Comparison of ENCODE assay signal across 22 mouse cellular contexts in genomic region chr11:17288884-17289283, GRCm38 (mm10). TPM values are rescaled to one million over a fixed set of nuclear protein-coding genes. Genes with fewer than 3 reads are reported as not detected.
DNase-seq lines count a peak whose midpoint lies in the region; ATAC-seq lines count a peak whose summit lies in the region.
"Had no signal": no experiment of that assay in that cellular context is flagged by ENCODE, and none has a peak within 500 bp of the region (broad histone marks: within the 10 kb centered on the region; RNA-seq: fewer than 3 reads in every experiment).

No protein-coding gene starts in this region.

- H3K4me2 ChIP-seq in liver, embryonic 13.5 days: no peak overlapping the region
- H3K4me2 ChIP-seq in liver, embryonic 11.5 days: no peak overlapping the region
- no peak overlapping the region for H3K4me2 ChIP-seq in liver, embryonic 16.5 days (ENCODE audit: low read depth, low read length)
- no peak overlapping the region for H3K4me2 ChIP-seq in kidney, embryonic 16.5 days (replicated peaks; ENCODE audit: low read depth, low read length)
- H3K4me2 ChIP-seq: embryonic facial prominence, embryonic 13.5 days; embryonic facial prominence, embryonic 15.5 days; forebrain, embryonic 12.5 days had no signal

- 0 out of 2 replicates have a peak, but pooled peaks cover 4% of the 10 kb centered on the region for H3K4me1 ChIP-seq in liver, embryonic 13.5 days (replicated peaks)
- no peaks in the 10 kb centered on the region for H3K4me1 ChIP-seq in liver, embryonic 11.5 days (replicated peaks; ENCODE audit: control insufficient read depth, insufficient read depth, low read length)
- no peaks in the 10 kb centered on the region for H3K4me1 ChIP-seq in liver, embryonic 16.5 days (ENCODE audit: control insufficient read depth, low read depth, low read length)
- H3K4me1 ChIP-seq in kidney, embryonic 16.5 days (ENCODE audit: insufficient read depth, low read length): no peaks in the 10 kb centered on the region
- H3K4me1 ChIP-seq: embryonic facial prominence, embryonic 13.5 days; embryonic facial prominence, embryonic 15.5 days; forebrain, embryonic 10.5 days; forebrain, embryonic 12.5 days had no signal

- H3K27me3 ChIP-seq in liver, embryonic 13.5 days: no peaks in the 10 kb centered on the region
- H3K27me3 ChIP-seq in liver, embryonic 11.5 days (replicated peaks; ENCODE audit: control insufficient read depth, insufficient read depth, low read length): no peaks in the 10 kb centered on the region
- no peaks in the 10 kb centered on the region for H3K27me3 ChIP-seq in liver, embryonic 16.5 days (ENCODE audit: control insufficient read depth, insufficient read depth, low read depth, low read length)
- H3K27me3 ChIP-seq in kidney, embryonic 16.5 days (ENCODE audit: insufficient read depth, low read length): no peaks in the 10 kb centered on the region
- H3K27me3 ChIP-seq: embryonic facial prominence, embryonic 13.5 days; embryonic facial prominence, embryonic 15.5 days; forebrain, embryonic 12.5 days had no signal

- DNase-seq in liver, embryonic 13.5 days: no peak
- no peak for DNase-seq in liver, embryonic 11.5 days (ENCODE audit: low spot score)
- DNase-seq: adrenal gland, adult 2 months; adrenal gland, postnatal 10 days; adrenal gland, postnatal 25 days; cerebellum, adult 11 months; cerebellum, adult 18-20 months; cerebellum, adult 8-10 months; cerebellum, adult 9-11 months; cerebellum, postnatal 14 days; cerebellum, postnatal 36 days; embryo, embryonic 11 days had no signal

- 0 out of 2 replicates have a peak, but pooled peaks have one; percentile 51 for ATAC-seq in liver, embryonic 13.5 days (ENCODE audit: low read depth)
- ATAC-seq in liver, embryonic 11.5 days (replicated peaks; ENCODE audit: low FRiP score): no peak
- 0 out of 2 replicates have a peak, but pooled peaks have one; percentile 39 for ATAC-seq in liver, embryonic 16.5 days (ENCODE audit: low read depth)
- ATAC-seq in megakaryocyte-erythroid progenitor cell, adult 5-6 weeks (replicated peaks; ENCODE audit: low FRiP score, low TSS enrichment, poor library complexity, severe bottlenecking): peak; percentile 37; the same call in 1 of the 2 replicates
- no peak for ATAC-seq in kidney, embryonic 16.5 days (ENCODE audit: low FRiP score, low TSS enrichment)
- ATAC-seq: forebrain, embryonic 14.5 days; forebrain, embryonic 16.5 days had no signal

- no peak overlapping the region for H3K9ac ChIP-seq in liver, embryonic 13.5 days
- no peak overlapping the region for H3K9ac ChIP-seq in liver, embryonic 11.5 days (ENCODE audit: low read depth, low read length)
- no peak overlapping the region for H3K9ac ChIP-seq in liver, embryonic 16.5 days (ENCODE audit: low read depth, low read length)
- H3K9ac ChIP-seq in kidney, embryonic 16.5 days (replicated peaks; ENCODE audit: low read length): no peak overlapping the region
- H3K9ac ChIP-seq: embryonic facial prominence, embryonic 13.5 days; embryonic facial prominence, embryonic 15.5 days; forebrain, embryonic 12.5 days had no signal

- H3K9me3 ChIP-seq in liver, embryonic 13.5 days (replicated peaks): no peaks in the 10 kb centered on the region
- no peaks in the 10 kb centered on the region for H3K9me3 ChIP-seq in liver, embryonic 11.5 days (ENCODE audit: control insufficient read depth, low read length)
- no peaks in the 10 kb centered on the region for H3K9me3 ChIP-seq in liver, embryonic 16.5 days (replicated peaks; ENCODE audit: control insufficient read depth, low read length)
- no peaks in the 10 kb centered on the region for H3K9me3 ChIP-seq in kidney, embryonic 16.5 days (ENCODE audit: low read length)
- H3K9me3 ChIP-seq: embryonic facial prominence, embryonic 13.5 days; embryonic facial prominence, embryonic 15.5 days; forebrain, embryonic 10.5 days; forebrain, embryonic 12.5 days had no signal

- H3K27ac ChIP-seq in liver, embryonic 13.5 days: no peak overlapping the region
- H3K27ac ChIP-seq in liver, embryonic 11.5 days (ENCODE audit: low read depth, low read length): no peak overlapping the region
- H3K27ac ChIP-seq in liver, embryonic 16.5 days (ENCODE audit: low read length): no peak overlapping the region
- H3K27ac ChIP-seq in kidney, embryonic 16.5 days (ENCODE audit: low read length): no peak overlapping the region
- H3K27ac ChIP-seq: embryonic facial prominence, embryonic 13.5 days; embryonic facial prominence, embryonic 15.5 days; forebrain, embryonic 10.5 days; forebrain, embryonic 12.5 days had no signal

- no peaks in the 10 kb centered on the region for H3K36me3 ChIP-seq in liver, embryonic 13.5 days
- no peaks in the 10 kb centered on the region for H3K36me3 ChIP-seq in liver, embryonic 11.5 days (ENCODE audit: control insufficient read depth, insufficient read depth, low read length)
- no peaks in the 10 kb centered on the region for H3K36me3 ChIP-seq in liver, embryonic 16.5 days (ENCODE audit: control insufficient read depth, insufficient read depth)
- no peaks in the 10 kb centered on the region for H3K36me3 ChIP-seq in kidney, embryonic 16.5 days (ENCODE audit: insufficient read depth, low read length)
- H3K36me3 ChIP-seq: embryonic facial prominence, embryonic 13.5 days; embryonic facial prominence, embryonic 15.5 days; forebrain, embryonic 10.5 days; forebrain, embryonic 12.5 days had no signal

- H3K4me3 ChIP-seq in liver, embryonic 13.5 days (replicated peaks): no peak overlapping the region
- H3K4me3 ChIP-seq in liver, embryonic 11.5 days (ENCODE audit: low read depth, low read length): no peak overlapping the region
- H3K4me3 ChIP-seq in liver, embryonic 16.5 days (ENCODE audit: low read depth, low read length): no peak overlapping the region
- no peak overlapping the region for H3K4me3 ChIP-seq in kidney, embryonic 16.5 days (ENCODE audit: low read length)
- H3K4me3 ChIP-seq: embryonic facial prominence, embryonic 13.5 days; embryonic facial prominence, embryonic 15.5 days; erythroblast, embryonic 14.5 days; forebrain, embryonic 10.5 days; forebrain, embryonic 12.5 days had no signal

RNA-seq across cellular contexts. Expression of gene C1d, which starts 31.5 kb away (rescaled TPM):
- polyA plus RNA-seq in liver, embryonic 13.5 days (2015; fragmentation: Nextera tagmentation; extraction: Ambion mirVana): 55.0 and 63.2 TPM in 2 replicates
- polyA plus RNA-seq in liver, embryonic 11.5 days (2014; fragmentation: Nextera tagmentation; extraction: Ambion mirVana): 91.8 and 101 TPM in 2 replicates
- 34.4 and 41.2 TPM in 2 replicates for polyA plus RNA-seq in liver, embryonic 16.5 days (2015; fragmentation: Nextera tagmentation; extraction: Ambion mirVana)
- 47.5 and 56.5 TPM in 2 replicates for total RNA-seq in megakaryocyte-erythroid progenitor cell, adult 5-6 weeks (2014; fragmentation: Nextera tagmentation)
- total RNA-seq in megakaryocyte-erythroid progenitor cell, adult 5-6 weeks (2017): 55.2 and 67.6 TPM in 2 replicates
- polyA plus RNA-seq in kidney, embryonic 16.5 days (2015; fragmentation: Nextera tagmentation; extraction: Ambion mirVana): 90.2 and 98.0 TPM in 2 replicates

Comparison
In these comparisons a context has a peak if more than half of its experiments do, and no peak if none do; other contexts are left out.
1. ATAC-seq: peak in liver, embryonic 13.5 days (single experiment), liver, embryonic 16.5 days (single experiment) and megakaryocyte-erythroid progenitor cell, adult 5-6 weeks (single experiment); none in liver, embryonic 11.5 days (single experiment) and kidney, embryonic 16.5 days (single experiment).